Mouse (Mus musculus): ENCODE results near the gene Paqr8.

- TF ChIP-seq CTCF (conservative IDR thresholded peaks at IDR 0.05; ENCODE audit: insufficient read depth, insufficient read length, low read depth, low read length) (no peak), POLR2A (IDR thresholded peaks at IDR 0.05; ENCODE audit: low read depth, low read length) (no peak)
Observed at GRCm38 (mm10) chr1:20914769-20915168, 24.4 kb downstream of the Paqr8 start.

Measured in kidney, adult 2 months (tissue).